Mouse (Mus musculus) intestine, postnatal 0 days (tissue): ENCODE measurements around the gene Mobp. TPM values are rescaled to one million over a fixed set of nuclear protein-coding genes. Genes with fewer than 3 reads are reported as not detected.
A peak's percentile ranks its signal among the peaks of the same experiment; 100 is the strongest.

Source experiments
- ATAC-seq: fragments of 200-750 bp; cut with Nextera tagmentation; 2 replicates; pipeline ENCODE4 v1.8.0; 2017; ENCODE audit warnings: mild to moderate bottlenecking, moderate TSS enrichment, moderate library complexity
- H3K27ac ChIP-seq: fragments of 300-500 bp; sonication (generic); 2 replicates; pipeline ENCODE4 v1.5.1; 2014; ENCODE audit warnings: mild to moderate bottlenecking, low read depth, low read length, moderate library complexity
- H3K27me3 ChIP-seq: fragments of 300-500 bp; sonication (generic); replicated peaks from 2 replicates; pipeline ENCODE4 v1.6.1; 2014; ENCODE audit warnings: low read length, mixed read lengths; ENCODE audit not compliant: control insufficient read depth, insufficient read depth
- H3K36me3 ChIP-seq: fragments of 300-500 bp; sonication (generic); 2 replicates; pipeline ENCODE4 v1.6.1; 2014; ENCODE audit warnings: mild to moderate bottlenecking, moderate library complexity; ENCODE audit not compliant: control insufficient read depth, insufficient read depth
- H3K4me1 ChIP-seq: fragments of 300-500 bp; sonication (generic); replicated peaks from 2 replicates; pipeline ENCODE4 v1.6.1; 2014; ENCODE audit warnings: antibody characterized with exemption, low read length, mixed read lengths; ENCODE audit not compliant: control insufficient read depth, insufficient read depth
- H3K4me2 ChIP-seq: fragments of 300-500 bp; sonication (generic); replicated peaks from 2 replicates; pipeline ENCODE4 v1.6.1; 2014; ENCODE audit warnings: low read depth, mild to moderate bottlenecking, moderate library complexity
- H3K4me3 ChIP-seq: fragments of 300-500 bp; sonication (generic); 2 replicates; pipeline ENCODE4 v1.5.1; 2014; ENCODE audit warnings: low read depth, low read length
- H3K9ac ChIP-seq: fragments of 300-500 bp; sonication (generic); 2 replicates; pipeline ENCODE4 v1.6.1; 2014; ENCODE audit warnings: mild to moderate bottlenecking, low read depth, low read length
- H3K9me3 ChIP-seq: fragments of 300-500 bp; sonication (generic); 2 replicates; pipeline ENCODE4 v1.6.1; 2016; ENCODE audit warnings: mixed run types; ENCODE audit not compliant: control insufficient read depth
- CTCF ChIP-seq: sonication (generic); IDR thresholded peaks from 2 replicates; pipeline ENCODE4 v1.5.1; 2016; ENCODE audit warnings: low read depth, mild to moderate bottlenecking, control low read depth, antibody characterized with exemption, moderate library complexity
- WGBS: fragments of 180-500 bp; shearing (Covaris S2); extraction: QIAGEN DNeasy Blood & Tissue Kit; methylation state at CpG from one replicate; pipeline ENCODE4 v1.1.7; 2014; 5-methylcytosine and 5-hydroxymethylcytosine counted together
- polyA plus RNA-seq: library from polyadenylated mRNA; unstranded; fragments of >200 nt; fragmentation: Nextera tagmentation; extraction: Ambion mirVana; gene quantifications from 2 replicates; pipeline ENCODE4 v1.2.1, GENCODE M21; 2015

Gene Mobp
- polyA plus RNA-seq, 1 experiment from 2014 or later: 0.05 TPM

GRCm38 (mm10) chr9:120178813-120179212 is 29.3 kb downstream of the Mobp start:
- H3K27me3 ChIP-seq: no peaks in the 10 kb centered on the region
- no peak overlapping the region for H3K9ac ChIP-seq
- WGBS: 71% methylated on average over 10 of the region's 10 CpGs
- H3K4me3 ChIP-seq: no peak overlapping the region
- no peak overlapping the region for H3K27ac ChIP-seq
- H3K4me1 ChIP-seq: no peaks in the 10 kb centered on the region
- no peaks in the 10 kb centered on the region for H3K9me3 ChIP-seq
- H3K36me3 ChIP-seq: no peaks in the 10 kb centered on the region
- H3K4me2 ChIP-seq: no peak overlapping the region
- ATAC-seq: no peak
- no peak for TF ChIP-seq CTCF

- Histone ChIP-seq H3K9me3 (no peaks in the 10 kb centered on the region), H3K36me3 (no peaks in the 10 kb centered on the region), H3K4me2 (no peak overlapping the region), H3K9ac (no peak overlapping the region), H3K27ac (no peak overlapping the region), H3K4me1 (no peaks in the 10 kb centered on the region), H3K4me3 (no peak overlapping the region), H3K27me3 (no peaks in the 10 kb centered on the region)
- TF ChIP-seq CTCF: peak; percentile 74
- WGBS: 31% methylated on average over 13 of the region's 13 CpGs
- ATAC-seq: no peak
Measured at GRCm38 (mm10) chr9:120184499-120184898, 35.0 kb downstream of the Mobp start.

- H3K9me3 ChIP-seq: no peaks in the 10 kb centered on the region
- ATAC-seq: no peak
Measured at GRCm38 (mm10) chr9:120186856-120187255, 37.3 kb downstream of the Mobp start.

GRCm38 (mm10) chr9:120190891-120191290 is 41.4 kb downstream of the Mobp start:
- Histone ChIP-seq H3K9ac (peak overlapping the region; percentile 7; the same call in 1 of the 2 replicates), H3K4me1 (no peaks in the 10 kb centered on the region), H3K4me2 (peak overlapping the region; percentile 66), H3K9me3 (no peaks in the 10 kb centered on the region), H3K27ac (no peak overlapping the region), H3K4me3 (peak overlapping the region; percentile 38), H3K27me3 (no peaks in the 10 kb centered on the region), H3K36me3 (no peaks in the 10 kb centered on the region)
- WGBS: 25% methylated on average over 13 of the region's 13 CpGs
- no peak for ATAC-seq
- no peak for TF ChIP-seq CTCF

More at GRCm38 (mm10) chr9:120186856-120187255, 37.3 kb downstream of the Mobp start:
- no peaks in the 10 kb centered on the region for H3K36me3 ChIP-seq
- 85% methylated on average over 5 of the region's 5 CpGs for WGBS
- no peak overlapping the region for H3K4me3 ChIP-seq
- no peak overlapping the region for H3K9ac ChIP-seq
- no peaks in the 10 kb centered on the region for H3K27me3 ChIP-seq
- no peak overlapping the region for H3K27ac ChIP-seq
- no peaks in the 10 kb centered on the region for H3K4me1 ChIP-seq
- TF ChIP-seq CTCF: peak; percentile 49
- no peak overlapping the region for H3K4me2 ChIP-seq

GRCm38 (mm10) chr9:120191362-120192098 is 42.0 kb downstream of the Mobp start:
- H3K4me2 ChIP-seq: peak overlapping the region; percentile 66
- ATAC-seq: peak; percentile 51
- peak overlapping the region; percentile 7; the same call in 1 of the 2 replicates for H3K9ac ChIP-seq
- no peaks in the 10 kb centered on the region for H3K27me3 ChIP-seq
- no peak overlapping the region for H3K27ac ChIP-seq
- peak; percentile 90 for TF ChIP-seq CTCF
- no peaks in the 10 kb centered on the region for H3K4me1 ChIP-seq
- H3K4me3 ChIP-seq: peak overlapping the region; percentile 38
- no peaks in the 10 kb centered on the region for H3K36me3 ChIP-seq
- 24% methylated on average over 21 of the region's 21 CpGs for WGBS
- no peaks in the 10 kb centered on the region for H3K9me3 ChIP-seq

GRCm38 (mm10) chr9:120192742-120193141 is 43.2 kb downstream of the Mobp start:
- Histone ChIP-seq H3K9ac (no peak overlapping the region), H3K4me2 (no peak overlapping the region), H3K4me1 (no peaks in the 10 kb centered on the region), H3K27ac (no peak overlapping the region), H3K9me3 (no peaks in the 10 kb centered on the region), H3K4me3 (no peak overlapping the region), H3K36me3 (no peaks in the 10 kb centered on the region), H3K27me3 (no peaks in the 10 kb centered on the region)
- WGBS: 83% methylated on average over 7 of the region's 7 CpGs
- TF ChIP-seq CTCF: no peak
- no peak for ATAC-seq
